Mouse (Mus musculus) Patski (cell line): ENCODE measurements at regions not wholly inside any gene's neighbourhood (a gene's known extent, or its start where the extent isn't known, plus 50 kb on each side); places are given as distances from the start of the nearest gene placed in this dataset.

Source experiments
- ATAC-seq: fragments of 100-300 bp; one replicate; pipeline ENCODE4 v1.8.0; 2021
- CTCF ChIA-PET: fragments of 350-600 bp; sonication (Branson Sonifier 250); formaldehyde crosslinking; loops from one replicate; lab custom pipeline; 2022; ENCODE audit warnings: inconsistent platforms; lab: Charles Lee
- POLR2A ChIA-PET: fragments of 350-600 bp; sonication (Branson Sonifier 250); formaldehyde crosslinking; loops from one replicate; lab custom pipeline; 2022; ENCODE audit warnings: antibody characterized with exemption, inconsistent platforms; lab: Charles Lee
- DNase-seq: peaks from one replicate; pipeline ENCODE4 v3.0.0-alpha.2; 2011; ENCODE audit warnings: low read depth, low spot score
- H3K27me3 ChIP-seq: fragments of 371-371 bp; one replicate; pipeline ENCODE4 v1.5.1; 2021
- CTCF ChIP-seq: fragments of 100-300 bp; IDR thresholded peaks from one replicate; pipeline ENCODE4 v1.5.1; 2021
- in situ Hi-C: fragments of 300-500 bp; cut with MboI; formaldehyde crosslinking; loops from 3 replicates; pipeline ENCODE4 v1.11.1; 2018; ENCODE audit warnings: low pct_unique_long_range_greater_than_20kb, mixed read lengths

GRCm38 (mm10) chr8:26384994-26385345 is 265.6 kb downstream of the Gm45692 start:
- POLR2A ChIA-PET: no interaction called here
- peaks cover 6% of the 10 kb centered on the region for H3K27me3 ChIP-seq
- no peak for TF ChIP-seq CTCF
- in situ Hi-C loops: no loop called here
- CTCF ChIA-PET: no interaction called here
- no peak for ATAC-seq
- DNase-seq: no peak

- in situ Hi-C loops: no loop called here
Observed at GRCm38 (mm10) chr8:26395061-26395460, 275.7 kb downstream of the Gm45692 start.

GRCm38 (mm10) chr8:26420002-26420401 is 300.7 kb downstream of the Gm45692 start:
- ChIA-PET POLR2A (no interaction called here), CTCF (no interaction called here)
- no peak for ATAC-seq
- DNase-seq: no peak
- H3K27me3 ChIP-seq: peaks cover 2% of the 10 kb centered on the region
- TF ChIP-seq CTCF: no peak
- in situ Hi-C loops: no loop called here

More at GRCm38 (mm10) chr8:26395061-26395460, 275.7 kb downstream of the Gm45692 start:
- DNase-seq (no peak), ATAC-seq (no peak)
- no peak for TF ChIP-seq CTCF
- ChIA-PET CTCF (no interaction called here), POLR2A (no interaction called here)
- H3K27me3 ChIP-seq: peaks cover 5% of the 10 kb centered on the region

- ChIA-PET CTCF (no interaction called here), POLR2A (no interaction called here)
- in situ Hi-C loops: no loop called here
Observed at GRCm38 (mm10) chr8:26420536-26420935, 301.2 kb downstream of the Gm45692 start.

GRCm38 (mm10) chr8:26427311-26427710 is 308.0 kb downstream of the Gm45692 start:
- peaks cover 3% of the 10 kb centered on the region for H3K27me3 ChIP-seq
- in situ Hi-C loops: no loop called here
- ChIA-PET CTCF (interaction anchor here (1.4 kb wide), 1 partner anchor 9 kb away, joined by 3 read pairs; no protein-coding TSS in a partner anchor), POLR2A (no interaction called here)
- DNase-seq: no peak
- ATAC-seq: no peak
- TF ChIP-seq CTCF: no peak

More at GRCm38 (mm10) chr8:26420536-26420935, 301.2 kb downstream of the Gm45692 start:
- no peak for TF ChIP-seq CTCF
- ATAC-seq (no peak), DNase-seq (no peak)
- peaks cover 5% of the 10 kb centered on the region for H3K27me3 ChIP-seq

- peaks cover 3% of the 10 kb centered on the region for H3K27me3 ChIP-seq
- POLR2A ChIA-PET: no interaction called here
- no peak for TF ChIP-seq CTCF
- CTCF ChIA-PET: no interaction called here
- in situ Hi-C loops: no loop called here
- no peak for ATAC-seq
- no peak for DNase-seq
Observed at GRCm38 (mm10) chr8:26429751-26430327, 310.5 kb downstream of the Gm45692 start.

- ATAC-seq: no peak
- in situ Hi-C loops: no loop called here
- H3K27me3 ChIP-seq: no peaks in the 10 kb centered on the region
- ChIA-PET CTCF (interaction anchor here (1.5 kb wide), 1 partner anchor 9 kb away, joined by 3 read pairs; no protein-coding TSS in a partner anchor), POLR2A (no interaction called here)
- DNase-seq: no peak
- no peak for TF ChIP-seq CTCF
Observed at GRCm38 (mm10) chr8:26432161-26432919, 313.0 kb downstream of the Gm45692 start.

DNA sequence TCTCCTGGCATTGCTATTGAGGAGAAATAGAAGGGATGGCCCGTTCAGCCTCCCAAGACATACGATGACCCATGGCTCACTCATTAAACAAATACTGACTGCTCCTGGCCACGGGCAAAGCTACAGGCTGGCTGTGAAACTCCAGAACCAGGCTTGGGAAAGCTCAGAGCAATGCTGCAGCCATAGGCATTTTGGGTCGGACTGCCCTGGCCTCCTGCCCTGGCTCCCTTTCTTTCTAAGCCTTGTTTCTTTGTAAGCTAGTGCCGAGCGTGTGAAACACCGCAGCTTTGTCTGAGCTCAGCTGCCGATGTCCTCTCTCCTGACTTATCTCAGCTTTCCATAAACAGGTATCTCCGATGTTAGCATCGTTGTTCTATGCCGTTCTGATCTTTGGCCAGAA is 316.9 kb downstream of the Gm45692 start:
- no peak for TF ChIP-seq CTCF
- ATAC-seq (no peak), DNase-seq (no peak)
- POLR2A ChIA-PET: no interaction called here
- in situ Hi-C loops: no loop called here
- CTCF ChIA-PET: interaction anchor here (1.2 kb wide), 1 partner anchor 8 kb away, joined by 3 read pairs; no protein-coding TSS in a partner anchor
- H3K27me3 ChIP-seq: peaks cover 9% of the 10 kb centered on the region

DNA sequence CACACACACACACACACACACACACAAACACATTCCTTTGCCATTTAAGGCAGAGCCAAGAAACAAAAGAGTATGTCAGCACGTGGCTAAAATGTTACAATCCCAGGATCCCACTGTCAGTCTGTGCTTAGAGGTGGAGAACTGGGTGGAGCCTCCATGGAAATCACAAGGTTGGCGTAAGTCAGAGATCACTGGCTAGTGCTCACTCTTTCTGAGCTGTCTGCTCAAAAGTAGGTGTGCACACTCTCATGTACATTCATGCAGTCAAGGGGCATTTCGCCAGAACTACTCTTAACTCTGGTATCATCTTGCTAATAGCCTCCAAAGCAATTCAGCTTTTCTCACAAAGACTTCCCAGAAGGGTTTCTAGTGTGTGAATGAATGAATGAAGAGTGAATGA is 318.2 kb downstream of the Gm45692 start:
- POLR2A ChIA-PET: interaction anchor here (0.5 kb wide), 1 partner anchor 559 kb away, joined by 3 read pairs; no protein-coding TSS in a partner anchor
- in situ Hi-C loops: no loop called here
- ATAC-seq (no peak), DNase-seq (no peak)
- TF ChIP-seq CTCF: no peak
- H3K27me3 ChIP-seq: peaks cover 9% of the 10 kb centered on the region
- CTCF ChIA-PET: no interaction called here

- DNase-seq: no peak
- POLR2A ChIA-PET: no interaction called here
- CTCF ChIA-PET: no interaction called here
- in situ Hi-C loops: no loop called here
- no peak for TF ChIP-seq CTCF
- no peak for ATAC-seq
- H3K27me3 ChIP-seq: peaks cover 13% of the 10 kb centered on the region
Observed at GRCm38 (mm10) chr8:26438246-26438862, 319.0 kb downstream of the Gm45692 start.

DNA sequence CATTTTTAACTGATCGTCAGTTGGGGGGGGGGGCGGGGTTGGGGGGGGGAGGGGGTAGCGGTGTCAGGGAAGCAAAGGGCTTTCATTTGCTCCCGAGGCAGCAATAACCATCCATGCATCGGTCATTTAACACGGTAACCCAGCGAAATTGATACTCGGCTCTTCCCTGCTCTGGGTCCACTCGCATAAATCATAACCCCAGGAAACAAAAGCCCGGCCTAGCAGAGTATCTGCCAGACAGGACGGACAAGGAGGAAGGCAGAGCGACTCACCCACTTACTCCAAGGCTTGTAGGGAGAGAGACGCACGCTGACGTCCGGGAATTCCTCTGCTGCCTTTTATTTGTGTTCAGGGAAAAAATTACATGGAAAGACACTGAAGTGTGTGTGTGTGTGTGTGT is 319.5 kb downstream of the Gm45692 start:
- no peak for TF ChIP-seq CTCF
- POLR2A ChIA-PET: no interaction called here
- in situ Hi-C loops: no loop called here
- DNase-seq: no peak
- no peak for ATAC-seq
- CTCF ChIA-PET: no interaction called here
- H3K27me3 ChIP-seq: peaks cover 13% of the 10 kb centered on the region
